Mouse (Mus musculus) 3T3-L1 (cell line): Measurements from ENCODE around the gene Sirt2.

Experiments
- DNase-seq: peaks from one replicate; pipeline ENCODE4 v3.0.0-alpha.2; 2015; ENCODE audit warnings: low read depth, low spot score

Sirt2 gene

GRCm38 (mm10) chr7:28816201-28816600 lies 49.7 kb downstream of the Sirt2 start:
- no peak for DNase-seq

- no peak for DNase-seq
Observed at GRCm38 (mm10) chr7:28816920-28817319, 50.4 kb downstream of the Sirt2 start.

DNA sequence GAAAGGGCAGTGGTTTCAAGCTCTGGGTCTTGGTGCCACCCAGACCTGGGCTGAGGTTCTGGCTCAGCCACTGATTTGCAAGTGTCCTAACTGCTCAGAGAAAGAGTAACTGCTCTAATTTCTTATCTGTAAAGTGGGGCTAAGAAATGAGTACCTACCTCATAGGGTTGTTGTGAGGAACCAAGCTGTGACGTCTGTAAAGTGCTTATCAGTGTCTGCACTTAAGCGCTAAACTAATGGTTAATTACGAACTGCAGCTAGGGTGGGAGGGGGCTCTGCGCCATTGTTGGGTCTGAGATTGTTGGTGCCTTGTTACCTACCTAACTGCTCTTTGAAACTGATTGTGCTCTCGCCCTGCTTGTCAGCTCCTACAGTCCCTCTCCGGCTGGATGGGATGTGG lies 51.0 kb downstream of the Sirt2 start:
- DNase-seq = no peak

GRCm38 (mm10) chr7:28817957-28818356 lies 51.4 kb downstream of the Sirt2 start:
- DNase-seq = no peak

GRCm38 (mm10) chr7:28818436-28818835 lies 51.9 kb downstream of the Sirt2 start:
- no peak for DNase-seq

DNA sequence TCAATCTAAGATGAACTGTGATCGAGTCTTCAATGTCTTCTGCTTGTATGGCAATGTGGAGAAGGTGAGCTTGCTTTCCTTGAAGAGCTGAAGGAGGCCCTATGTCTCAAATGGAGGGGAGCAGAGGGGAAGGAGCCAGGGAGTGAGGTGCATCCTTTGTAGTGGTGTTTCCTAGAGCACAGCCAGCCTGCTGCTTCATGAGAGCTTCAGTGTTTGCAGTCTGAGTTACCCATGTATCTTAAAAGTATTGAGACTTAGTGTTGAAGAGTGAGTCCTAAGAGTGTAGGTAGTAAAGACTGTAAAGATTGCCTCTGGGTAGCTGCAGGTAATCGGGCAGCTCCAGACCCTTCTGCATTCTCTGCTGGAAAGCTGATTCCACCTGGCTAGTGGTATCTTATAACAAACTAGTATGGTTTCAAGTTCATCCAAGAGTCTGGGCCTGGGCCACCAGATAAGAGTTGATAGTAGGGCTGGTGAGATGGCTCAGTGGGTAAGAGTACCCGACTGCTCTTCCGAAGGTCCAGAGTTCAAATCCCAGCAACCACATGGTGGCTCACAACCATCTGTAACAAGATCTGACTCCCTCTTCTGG lies 52.4 kb downstream of the Sirt2 start:
- DNase-seq = no peak

- DNase-seq = no peak
Observed at GRCm38 (mm10) chr7:28819571-28819970, 53.0 kb downstream of the Sirt2 start.

- peak; percentile 68 for DNase-seq
Observed at GRCm38 (mm10) chr7:28820358-28821260, 54.1 kb downstream of the Sirt2 start.

DNA sequence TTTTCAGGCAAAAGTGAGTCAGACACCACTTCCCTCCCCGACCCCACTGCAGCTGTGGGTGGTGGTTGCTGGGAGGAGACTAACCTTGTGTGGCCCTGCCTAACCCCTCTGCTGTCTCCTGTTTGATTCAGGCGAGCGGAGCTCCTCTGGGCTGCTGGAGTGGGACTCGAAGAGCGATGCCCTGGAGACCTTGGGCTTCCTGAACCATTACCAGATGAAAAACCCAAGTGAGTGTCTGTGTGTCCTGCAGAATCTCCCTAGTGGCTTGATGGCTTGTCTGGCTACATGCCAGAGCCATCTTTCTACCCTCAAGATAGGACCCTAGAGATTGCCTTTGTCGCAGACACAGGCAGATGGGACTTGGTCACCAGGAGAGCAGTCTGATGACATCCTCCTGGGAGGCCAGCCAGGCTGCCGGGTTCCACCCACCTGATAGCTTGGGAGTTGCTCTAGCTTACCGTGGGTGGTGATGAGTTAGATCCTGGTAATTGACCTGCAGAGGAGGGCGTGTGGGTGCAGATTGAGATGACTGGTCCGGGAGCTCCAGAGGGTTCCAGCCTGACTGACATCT lies 54.8 kb downstream of the Sirt2 start:
- DNase-seq = peak; percentile 75

- DNase-seq = no peak
Observed at GRCm38 (mm10) chr7:28822556-28822955, 56.0 kb downstream of the Sirt2 start.

DNA sequence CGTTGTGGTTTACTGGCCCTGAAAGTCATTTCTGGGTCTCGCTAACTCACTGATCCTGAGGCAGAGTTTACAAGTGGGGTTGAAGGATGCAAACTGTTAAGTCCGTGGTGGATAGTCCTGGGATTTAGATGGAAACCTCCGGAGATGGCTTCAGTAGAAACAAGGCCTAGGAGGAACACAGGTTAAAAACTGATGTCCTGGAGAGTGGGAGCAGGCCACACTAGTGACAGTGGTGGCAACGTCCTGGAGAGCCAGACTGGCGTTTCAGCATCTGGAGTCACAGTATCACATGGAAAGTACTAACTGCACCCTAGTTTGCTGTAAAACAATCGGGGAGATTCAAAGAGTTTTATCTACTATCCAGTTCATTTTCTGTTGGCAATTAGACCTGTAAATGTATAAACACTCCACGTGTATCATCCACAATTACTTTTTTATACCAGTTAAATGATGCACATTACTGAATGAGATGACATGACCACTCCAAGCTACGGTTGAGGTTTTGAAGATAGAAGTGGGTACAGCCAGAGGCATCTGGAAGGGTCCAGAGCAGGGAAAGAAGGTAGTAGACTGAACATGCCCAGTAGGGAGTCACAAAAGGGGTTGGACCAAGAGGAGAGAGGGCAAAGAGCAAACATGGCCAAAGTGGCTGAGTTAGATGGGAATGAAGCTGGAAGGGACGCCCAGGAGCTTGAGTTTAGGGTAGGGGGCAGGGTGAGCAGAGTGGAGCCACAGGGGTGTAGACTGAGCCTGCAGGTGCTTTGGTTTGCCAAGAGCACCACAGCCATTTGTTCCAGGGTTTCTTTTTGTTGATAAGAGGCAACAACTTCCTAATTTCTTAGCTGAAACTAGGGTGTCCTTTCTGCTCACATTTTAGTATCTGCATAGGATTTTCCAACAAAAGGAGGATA lies 56.7 kb downstream of the Sirt2 start:
- DNase-seq = no peak

GRCm38 (mm10) chr7:28823932-28824331 lies 57.4 kb downstream of the Sirt2 start:
- DNase-seq = peak; percentile 27

GRCm38 (mm10) chr7:28824941-28825685 lies 58.6 kb downstream of the Sirt2 start, which contains the start of gene Ech1:
Ech1 (plus strand) TSS chr7:28825217.
- peak; percentile 95 for DNase-seq

GRCm38 (mm10) chr7:28825686-28826401 lies 59.3 kb downstream of the Sirt2 start:
- peak; percentile 56 for DNase-seq

DNA sequence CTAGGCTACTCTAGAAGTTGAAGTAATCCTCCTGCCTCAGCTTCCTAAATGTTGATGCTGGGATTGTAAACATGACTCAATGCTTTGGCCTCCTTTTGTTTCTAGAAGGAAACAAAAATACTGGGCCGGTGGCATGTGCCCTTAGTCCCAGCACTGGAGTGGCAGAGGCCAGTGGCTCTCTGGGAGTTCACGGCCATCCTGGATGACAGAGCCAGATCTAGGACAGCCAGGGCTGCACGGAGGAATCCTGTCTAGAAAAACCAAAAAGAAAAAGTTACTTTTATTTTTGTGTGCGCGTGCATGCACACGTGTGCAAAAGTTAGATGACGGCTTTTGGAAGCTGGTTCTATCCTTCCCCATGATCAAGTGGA lies 59.9 kb downstream of the Sirt2 start:
- no peak for DNase-seq

DNA sequence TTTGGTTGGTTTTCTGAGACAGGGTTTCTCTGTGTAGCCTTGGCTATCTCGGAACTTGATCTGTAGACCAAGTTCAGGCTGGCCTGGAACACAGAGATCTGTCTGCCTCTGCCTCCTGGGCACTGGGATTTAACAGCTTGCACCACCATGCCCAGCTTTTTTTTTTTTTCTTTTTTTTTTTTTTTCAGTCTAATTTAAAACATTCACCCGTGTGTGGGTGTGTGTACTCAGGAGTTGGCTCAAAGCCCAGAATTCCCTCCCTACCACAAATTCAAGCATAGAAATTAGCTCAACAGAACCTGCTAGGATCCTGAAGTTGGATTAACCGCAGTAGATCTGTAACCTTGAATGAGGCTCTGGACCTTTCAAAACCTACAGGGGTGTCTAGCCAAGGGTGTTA lies 60.8 kb downstream of the Sirt2 start:
- DNase-seq = peak; percentile 85

- no peak for DNase-seq
Observed at GRCm38 (mm10) chr7:28829821-28830220, 63.3 kb downstream of the Sirt2 start.

DNA sequence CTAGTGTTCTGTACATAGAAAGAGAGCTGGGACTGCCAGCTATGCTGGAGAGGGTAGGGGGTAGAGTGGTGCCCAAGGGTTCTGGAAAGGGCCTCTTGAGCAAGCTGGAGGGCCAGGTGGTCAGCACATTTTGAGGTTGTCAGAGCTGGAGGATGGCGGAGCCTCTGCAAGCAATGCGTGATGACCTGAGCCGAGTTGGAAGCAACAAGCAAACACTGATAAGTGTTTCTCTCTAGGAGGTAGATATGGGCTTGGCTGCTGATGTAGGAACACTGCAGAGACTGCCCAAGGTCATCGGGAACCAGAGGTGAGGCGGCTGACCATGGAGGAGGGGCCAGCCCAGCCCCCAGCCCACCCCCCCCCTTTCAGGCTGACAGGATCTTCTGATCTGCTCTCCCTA lies 64.4 kb downstream of the Sirt2 start:
- DNase-seq = no peak

DNA sequence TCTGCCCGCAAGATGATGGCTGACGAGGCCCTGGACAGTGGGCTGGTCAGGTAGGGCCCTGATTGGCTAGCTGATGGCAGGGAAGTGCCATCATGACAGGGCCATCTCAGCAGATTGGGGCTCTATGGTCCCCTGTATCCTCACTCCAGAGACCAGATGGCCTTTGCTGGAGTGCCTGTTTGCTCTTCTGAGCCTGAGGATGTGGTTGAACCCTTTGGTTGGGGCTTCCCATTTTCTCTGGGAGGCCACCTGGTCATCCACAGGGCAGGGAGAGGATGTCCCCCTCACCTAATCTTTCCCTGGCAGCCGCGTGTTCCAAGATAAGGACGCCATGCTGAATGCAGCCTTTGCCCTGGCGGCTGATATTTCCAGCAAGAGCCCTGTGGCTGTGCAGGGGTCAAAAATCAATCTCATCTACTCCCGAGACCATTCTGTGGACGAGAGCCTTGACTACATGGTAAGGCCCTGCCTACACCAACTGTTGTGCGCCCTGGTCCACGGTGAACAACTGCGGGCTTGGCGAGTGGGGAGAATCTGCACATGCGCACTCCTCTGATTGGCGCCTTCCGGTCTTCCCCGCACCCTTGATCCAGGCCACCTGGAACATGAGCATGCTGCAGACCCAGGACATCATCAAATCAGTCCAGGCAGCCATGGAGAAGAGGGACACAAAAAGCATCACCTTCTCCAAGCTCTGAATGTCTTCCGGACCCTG lies 65.0 kb downstream of the Sirt2 start:
- no peak for DNase-seq

- DNase-seq = no peak
Observed at GRCm38 (mm10) chr7:28832137-28832536, 65.6 kb downstream of the Sirt2 start.
